Mouse (Mus musculus) myocyte (in vitro differentiated cells): Measurements from ENCODE around the gene Atp6v1g2.

ENCODE experiments used
- MAX ChIP-seq: IDR thresholded peaks from one replicate; pipeline ENCODE4 v1.6.1; 2011; ENCODE audit warnings: low read depth, mild to moderate bottlenecking, control low read depth
- POLR2A ChIP-seq: IDR thresholded peaks from one replicate; pipeline ENCODE4 v1.6.1; 2011; ENCODE audit warnings: low read depth, mild to moderate bottlenecking, control low read depth, moderate library complexity; ENCODE audit not compliant: insufficient read length
- POLR2AphosphoS2 ChIP-seq: IDR thresholded peaks from one replicate; pipeline ENCODE4 v1.6.1; 2011; ENCODE audit warnings: low read depth, control low read depth; ENCODE audit not compliant: insufficient read length
- TCF3 ChIP-seq: IDR thresholded peaks from one replicate; pipeline ENCODE4 v1.6.1; 2011; ENCODE audit warnings: low read depth, control low read depth; ENCODE audit not compliant: insufficient read length
- USF1 ChIP-seq: IDR thresholded peaks from one replicate; pipeline ENCODE4 v1.6.1; 2011; ENCODE audit warnings: low read depth, mild to moderate bottlenecking, control low read depth, moderate library complexity

- TF ChIP-seq POLR2AphosphoS2 (no peak), POLR2A (no peak), USF1 (no peak), TCF3 (no peak), MAX (no peak)
These were observed 41.7 kb upstream of the Atp6v1g2 start for GRCm38 (mm10) chr17:35191723-35192122.
